Mouse (Mus musculus) hindbrain, embryonic 10.5 days (tissue): ENCODE measurements at regions not wholly inside any gene's neighbourhood (a gene's known extent, or its start where the extent isn't known, plus 50 kb on each side); places are given as distances from the start of the nearest gene placed in this dataset.
A peak's percentile ranks its signal among the peaks of the same experiment; 100 is the strongest.

Source experiments
- DNase-seq: peaks from one replicate; pipeline ENCODE4 v3.0.0-alpha.2; 2017; ENCODE audit warnings: low spot score
- H3K27ac ChIP-seq: fragments of 300-500 bp; sonication (generic); 2 replicates; pipeline ENCODE4 v1.5.1; 2016; ENCODE audit warnings: mild to moderate bottlenecking, moderate library complexity
- H3K27me3 ChIP-seq: fragments of 300-500 bp; sonication (generic); 2 replicates; pipeline ENCODE4 v1.6.1; 2016; ENCODE audit warnings: mild to moderate bottlenecking; ENCODE audit not compliant: poor library complexity, insufficient read depth, severe bottlenecking
- H3K36me3 ChIP-seq: fragments of 300-500 bp; sonication (generic); 2 replicates; pipeline ENCODE4 v1.6.1; 2016; ENCODE audit warnings: mild to moderate bottlenecking, moderate library complexity
- H3K4me1 ChIP-seq: fragments of 300-500 bp; sonication (generic); replicated peaks from 2 replicates; pipeline ENCODE4 v1.6.1; 2016; ENCODE audit warnings: mild to moderate bottlenecking
- H3K4me3 ChIP-seq: fragments of 300-500 bp; sonication (generic); 2 replicates; pipeline ENCODE4 v1.5.1; 2016; ENCODE audit warnings: mild to moderate bottlenecking, moderate library complexity
- H3K9me3 ChIP-seq: fragments of 300-500 bp; sonication (generic); 2 replicates; pipeline ENCODE4 v1.6.1; 2016; ENCODE audit warnings: mild to moderate bottlenecking, moderate library complexity
- WGBS: fragments of 180-500 bp; shearing (Covaris S2); methylation state at CpG from one replicate; pipeline ENCODE4 v1.1.7; 2016; 5-methylcytosine and 5-hydroxymethylcytosine counted together

- WGBS = 90% methylated on average over 5 of the region's 5 CpGs
- Histone ChIP-seq H3K4me1 (peaks cover 22% of the 10 kb centered on the region), H3K9me3 (no peaks in the 10 kb centered on the region), H3K27ac (no peak overlapping the region), H3K4me3 (no peak overlapping the region), H3K27me3 (no peaks in the 10 kb centered on the region), H3K36me3 (no peaks in the 10 kb centered on the region)
- DNase-seq = no peak
Observed at GRCm38 (mm10) chr3:28183061-28183762, 79.8 kb upstream of the Tnik start.

- Histone ChIP-seq H3K36me3 (no peaks in the 10 kb centered on the region), H3K27ac (peak overlapping the region; percentile 74), H3K4me3 (no peak overlapping the region), H3K27me3 (no peaks in the 10 kb centered on the region), H3K4me1 (peaks cover 22% of the 10 kb centered on the region), H3K9me3 (no peaks in the 10 kb centered on the region)
- DNase-seq = peak; percentile 47
- 36% methylated on average over 1 of the region's 1 CpGs for WGBS
Observed at GRCm38 (mm10) chr3:28185518-28185917, 77.5 kb upstream of the Tnik start.

GRCm38 (mm10) chr3:28185918-28186317 lies 77.1 kb upstream of the Tnik start:
- DNase-seq = no peak
- H3K9me3 ChIP-seq = no peaks in the 10 kb centered on the region
- no peaks in the 10 kb centered on the region for H3K27me3 ChIP-seq
- peaks cover 22% of the 10 kb centered on the region for H3K4me1 ChIP-seq
- H3K36me3 ChIP-seq = no peaks in the 10 kb centered on the region
- 29% methylated on average over 2 of the region's 2 CpGs for WGBS
- peak overlapping the region; percentile 74 for H3K27ac ChIP-seq
- H3K4me3 ChIP-seq = no peak overlapping the region

- no peaks in the 10 kb centered on the region for H3K27me3 ChIP-seq
- 87% methylated on average over 2 of the region's 2 CpGs for WGBS
- no peak overlapping the region for H3K4me3 ChIP-seq
- peaks cover 17% of the 10 kb centered on the region for H3K4me1 ChIP-seq
- no peaks in the 10 kb centered on the region for H3K9me3 ChIP-seq
- no peak for DNase-seq
- H3K27ac ChIP-seq = no peak overlapping the region
- no peaks in the 10 kb centered on the region for H3K36me3 ChIP-seq
Observed at GRCm38 (mm10) chr3:28189371-28189770, 73.6 kb upstream of the Tnik start.

- Histone ChIP-seq H3K27me3 (no peaks in the 10 kb centered on the region), H3K4me1 (peaks cover 11% of the 10 kb centered on the region), H3K4me3 (no peak overlapping the region), H3K27ac (no peak overlapping the region), H3K36me3 (no peaks in the 10 kb centered on the region), H3K9me3 (no peaks in the 10 kb centered on the region)
- no peak for DNase-seq
- 85% methylated on average over 6 of the region's 6 CpGs for WGBS
Observed at GRCm38 (mm10) chr3:28190243-28190642, 72.8 kb upstream of the Tnik start.

- 65% methylated on average over 4 of the region's 4 CpGs for WGBS
Observed at GRCm38 (mm10) chr3:28194388-28194970, 68.5 kb upstream of the Tnik start.

GRCm38 (mm10) chr3:28196786-28197185 lies 66.2 kb upstream of the Tnik start:
- H3K27me3 ChIP-seq = no peaks in the 10 kb centered on the region
- 75% methylated on average over 1 of the region's 1 CpGs for WGBS
- no peak for DNase-seq
- no peaks in the 10 kb centered on the region for H3K4me1 ChIP-seq
- peaks cover 4% of the 10 kb centered on the region; the same call in 1 of the 2 replicates for H3K9me3 ChIP-seq
- no peak overlapping the region for H3K4me3 ChIP-seq
- H3K36me3 ChIP-seq = no peaks in the 10 kb centered on the region
- H3K27ac ChIP-seq = no peak overlapping the region

More at GRCm38 (mm10) chr3:28194388-28194970, 68.5 kb upstream of the Tnik start:
- no peaks in the 10 kb centered on the region for H3K4me1 ChIP-seq
- no peaks in the 10 kb centered on the region for H3K36me3 ChIP-seq
- no peak for DNase-seq
- no peak overlapping the region for H3K27ac ChIP-seq
- H3K27me3 ChIP-seq = no peaks in the 10 kb centered on the region
- H3K9me3 ChIP-seq = peaks cover 4% of the 10 kb centered on the region; the same call in 1 of the 2 replicates
- H3K4me3 ChIP-seq = no peak overlapping the region

- Histone ChIP-seq H3K9me3 (no peaks in the 10 kb centered on the region), H3K4me1 (no peaks in the 10 kb centered on the region), H3K36me3 (no peaks in the 10 kb centered on the region), H3K4me3 (no peak overlapping the region), H3K27me3 (no peaks in the 10 kb centered on the region), H3K27ac (no peak overlapping the region)
- 88% methylated on average over 2 of the region's 2 CpGs for WGBS
- no peak for DNase-seq
Observed at GRCm38 (mm10) chr3:28209304-28209703, 53.7 kb upstream of the Tnik start.

GRCm38 (mm10) chr3:28210847-28211803 lies 51.9 kb upstream of the Tnik start:
- Histone ChIP-seq H3K4me3 (no peak overlapping the region), H3K27me3 (no peaks in the 10 kb centered on the region), H3K9me3 (no peaks in the 10 kb centered on the region), H3K27ac (no peak overlapping the region), H3K4me1 (no peaks in the 10 kb centered on the region), H3K36me3 (no peaks in the 10 kb centered on the region)
- DNase-seq = no peak
- WGBS = 90% methylated on average over 14 of the region's 14 CpGs
